Mouse (Mus musculus): ENCODE data around the gene Prpsap1. TPM values are rescaled to one million over a fixed set of nuclear protein-coding genes. Genes with fewer than 3 reads are reported as not detected.
"Not testable (repeated sequence)": the region's sequence is repeated elsewhere in the genome, so short reads cannot be mapped to it uniquely, and the experiment has no call there.

The Prpsap1 gene
- polyA plus RNA-seq, 1 experiment from 2014 or later = 217 TPM

DNA sequence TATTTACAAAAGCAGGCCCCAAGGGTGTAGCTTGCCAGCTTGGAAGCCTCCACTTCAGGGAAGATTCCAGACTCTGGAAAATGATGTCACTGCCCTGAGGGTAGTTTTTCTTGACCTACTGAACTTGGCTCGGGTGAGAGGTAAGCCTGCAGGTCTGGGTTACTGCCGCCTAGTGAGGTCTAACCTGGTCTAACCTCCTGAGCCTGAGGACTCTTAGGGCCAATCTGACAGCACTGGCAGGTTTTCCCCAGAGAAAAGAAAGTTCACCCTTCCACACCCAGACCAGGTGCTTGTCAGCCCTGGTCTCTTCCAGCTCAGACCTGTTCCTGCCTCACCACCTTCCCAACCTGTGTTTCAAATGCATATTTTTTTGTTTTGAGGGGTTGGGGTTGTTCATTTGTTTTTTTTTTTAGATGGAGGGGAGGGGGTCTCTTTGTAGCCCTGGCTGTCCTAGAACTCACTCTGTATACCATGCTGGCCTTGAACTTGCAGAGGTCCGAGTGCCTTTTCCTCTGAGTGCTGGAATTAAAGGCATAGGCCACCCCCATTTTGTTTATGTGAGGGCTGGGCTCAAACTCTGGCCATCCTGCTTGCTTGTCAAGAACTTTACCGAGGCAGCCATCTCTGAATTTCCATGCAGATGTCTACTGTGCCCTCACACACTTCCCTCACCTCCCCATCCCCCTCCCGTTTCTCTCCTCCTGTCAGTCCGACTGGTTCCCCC is 67.0 kb downstream of the Prpsap1 start:
- Histone ChIP-seq H3K36me3 (ENCODE audit: insufficient read depth, low read length) (no peaks in the 10 kb centered on the region), H3K9ac (replicated peaks; ENCODE audit: low read length) (no peak overlapping the region), H3K27ac (ENCODE audit: low read length) (no peak overlapping the region), H3K9me3 (ENCODE audit: low read length) (no peaks in the 10 kb centered on the region), H3K4me2 (replicated peaks; ENCODE audit: low read depth, low read length) (no peak overlapping the region), H3K4me1 (ENCODE audit: insufficient read depth, low read length) (peaks cover 25% of the 10 kb centered on the region), H3K27me3 (ENCODE audit: insufficient read depth, low read length) (no peaks in the 10 kb centered on the region), H3K4me3 (ENCODE audit: low read length) (no peak overlapping the region)
- 68% methylated on average over 6 of the region's 6 CpGs for WGBS
- no peak for ATAC-seq (ENCODE audit: low FRiP score, low TSS enrichment)

DNA sequence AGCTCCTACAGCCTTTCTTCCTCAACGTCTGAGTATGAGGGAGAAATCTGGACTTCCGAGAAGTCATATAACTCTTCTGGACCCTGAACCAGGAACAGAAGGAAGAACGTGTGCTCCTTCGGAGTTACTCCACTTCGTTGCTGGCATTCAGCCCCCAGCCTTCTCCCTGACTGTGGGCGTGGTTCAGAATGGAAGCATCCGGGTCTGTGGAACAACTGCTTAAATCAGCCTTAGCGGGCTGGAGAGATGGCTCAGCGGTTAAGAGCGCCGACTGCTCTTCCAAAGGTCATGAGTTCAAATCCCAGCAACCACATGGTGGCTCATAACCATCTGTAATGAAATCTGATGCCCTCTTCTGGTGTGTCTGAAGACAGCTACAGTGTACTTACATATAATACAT is 67.7 kb downstream of the Prpsap1 start:
- not testable (repeated sequence) for H3K27ac ChIP-seq (ENCODE audit: low read length); H3K4me2 ChIP-seq (replicated peaks; ENCODE audit: low read depth, low read length); H3K9me3 ChIP-seq (ENCODE audit: low read length); H3K36me3 ChIP-seq (ENCODE audit: insufficient read depth, low read length); H3K27me3 ChIP-seq (ENCODE audit: insufficient read depth, low read length); ATAC-seq (ENCODE audit: low FRiP score, low TSS enrichment); H3K4me3 ChIP-seq (ENCODE audit: low read length); H3K9ac ChIP-seq (replicated peaks; ENCODE audit: low read length)
- WGBS = 80% methylated on average over 11 of the region's 11 CpGs
- H3K4me1 ChIP-seq (ENCODE audit: insufficient read depth, low read length) = peaks cover 21% of the 10 kb centered on the region

DNA sequence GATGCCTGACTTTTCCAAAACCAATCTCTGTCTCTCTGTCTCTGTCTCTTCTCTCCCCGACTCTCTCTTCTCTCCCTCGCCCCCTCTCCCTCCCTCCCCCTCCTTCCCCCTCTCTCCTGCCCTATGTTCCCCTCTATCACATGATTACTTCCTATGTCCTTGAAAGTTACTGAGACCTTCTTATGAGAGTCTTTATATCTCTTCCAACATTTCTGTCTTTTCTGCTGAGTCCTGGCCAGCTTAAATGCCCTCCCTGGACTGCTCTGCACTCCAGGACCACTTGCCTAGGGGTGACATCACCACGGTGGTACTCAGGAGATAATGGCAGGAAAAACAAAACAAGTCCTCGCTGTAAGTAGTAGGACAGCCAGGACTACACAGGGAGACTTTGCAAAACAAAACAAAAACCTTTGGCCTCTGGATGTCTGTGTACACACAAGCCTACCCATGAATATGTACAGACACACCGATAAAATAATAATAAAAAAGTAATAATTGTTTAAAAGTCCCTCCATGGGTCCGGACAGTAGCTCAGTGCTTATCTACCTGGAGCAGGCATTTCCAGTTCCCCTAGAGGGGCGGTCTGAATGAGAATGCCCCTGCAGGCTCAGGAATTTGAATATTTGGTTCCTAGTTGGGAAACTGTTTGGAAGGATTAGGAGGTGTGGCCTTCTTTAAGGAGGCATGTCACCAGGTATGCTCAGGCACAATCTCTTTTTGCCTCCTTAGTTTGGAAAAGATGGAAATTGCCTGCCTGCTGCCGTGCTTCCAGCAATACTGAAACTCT is 69.2 kb downstream of the Prpsap1 start:
- Histone ChIP-seq H3K4me2 (replicated peaks; ENCODE audit: low read depth, low read length) (no peak overlapping the region), H3K27me3 (ENCODE audit: insufficient read depth, low read length) (no peaks in the 10 kb centered on the region), H3K4me3 (ENCODE audit: low read length) (no peak overlapping the region), H3K4me1 (ENCODE audit: insufficient read depth, low read length) (peaks cover 16% of the 10 kb centered on the region; the same call in 1 of the 2 replicates), H3K36me3 (ENCODE audit: insufficient read depth, low read length) (no peaks in the 10 kb centered on the region), H3K27ac (ENCODE audit: low read length) (no peak overlapping the region), H3K9me3 (ENCODE audit: low read length) (no peaks in the 10 kb centered on the region), H3K9ac (replicated peaks; ENCODE audit: low read length) (no peak overlapping the region)
- 56% methylated on average over 8 of the region's 8 CpGs for WGBS
- no peak for ATAC-seq (ENCODE audit: low FRiP score, low TSS enrichment)

DNA sequence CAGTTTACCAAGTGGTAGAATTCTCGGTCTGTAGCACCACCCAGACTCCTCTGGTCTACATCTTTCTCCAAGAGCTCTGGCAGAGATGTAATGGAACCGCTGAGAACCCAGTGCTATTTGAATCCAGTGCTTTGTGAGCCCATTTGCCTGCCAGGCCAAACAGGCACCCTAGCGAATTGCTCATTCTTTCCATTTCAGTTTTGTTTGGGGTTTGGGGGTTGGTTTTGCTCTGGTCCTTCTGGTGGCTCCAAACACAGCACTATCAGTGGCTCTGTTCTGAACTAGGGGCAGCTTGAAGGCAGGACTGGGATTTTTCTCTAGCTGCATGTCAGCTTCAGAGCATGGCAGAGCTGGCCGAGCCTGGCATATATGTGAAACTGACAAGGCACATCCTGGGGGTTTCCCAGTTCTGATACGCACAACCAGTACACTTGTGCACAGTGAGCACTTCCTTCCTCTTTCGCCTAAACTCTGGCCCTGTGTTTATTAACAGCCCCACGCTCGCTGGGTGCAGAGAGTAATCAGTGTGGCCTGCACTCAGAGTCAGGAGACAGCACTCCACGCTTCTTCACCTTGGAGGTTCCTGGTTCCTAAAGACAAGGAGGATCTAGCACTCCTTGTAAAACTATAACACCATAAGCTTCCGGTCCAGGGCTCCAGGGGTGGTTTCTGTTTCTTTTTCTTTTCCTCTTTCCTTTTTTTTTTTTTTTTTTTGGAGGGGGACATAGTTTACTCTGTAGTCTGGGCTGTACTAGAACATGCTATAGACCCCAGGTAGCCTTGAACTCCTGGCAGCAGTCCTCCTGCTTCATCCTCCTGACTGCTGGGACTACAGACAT is 70.0 kb downstream of the Prpsap1 start:
- H3K4me1 ChIP-seq (ENCODE audit: insufficient read depth, low read length) = peaks cover 9% of the 10 kb centered on the region; the same call in 1 of the 2 replicates
- H3K9ac ChIP-seq (replicated peaks; ENCODE audit: low read length) = no peak overlapping the region
- H3K9me3 ChIP-seq (ENCODE audit: low read length) = no peaks in the 10 kb centered on the region
- WGBS = 73% methylated on average over 10 of the region's 10 CpGs
- no peaks in the 10 kb centered on the region for H3K27me3 ChIP-seq (ENCODE audit: insufficient read depth, low read length)
- H3K27ac ChIP-seq (ENCODE audit: low read length) = no peak overlapping the region
- no peak overlapping the region for H3K4me3 ChIP-seq (ENCODE audit: low read length)
- no peaks in the 10 kb centered on the region for H3K36me3 ChIP-seq (ENCODE audit: insufficient read depth, low read length)
- H3K4me2 ChIP-seq (replicated peaks; ENCODE audit: low read depth, low read length) = no peak overlapping the region
- no peak for ATAC-seq (ENCODE audit: low FRiP score, low TSS enrichment)

DNA sequence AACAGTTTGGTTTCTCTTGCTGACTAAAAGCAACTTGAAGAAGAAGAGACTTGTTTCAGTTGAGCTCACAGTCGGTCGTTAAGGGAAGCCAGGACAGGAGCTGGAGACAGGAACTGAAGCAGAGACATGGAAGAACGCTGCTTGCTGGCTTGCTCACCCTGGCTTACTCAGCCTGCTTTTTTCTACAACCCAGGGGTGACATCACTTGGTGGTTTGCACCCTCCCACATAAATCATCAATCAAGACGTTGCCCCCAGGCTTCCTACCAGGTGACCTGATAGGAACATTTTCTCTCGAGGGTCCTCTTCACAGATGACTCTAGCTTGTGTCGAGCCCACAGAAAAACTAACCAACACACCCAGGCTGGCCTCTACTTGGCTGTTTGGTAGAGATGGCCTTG is 70.8 kb downstream of the Prpsap1 start:
- Histone ChIP-seq H3K9me3 (ENCODE audit: low read length) (no peaks in the 10 kb centered on the region), H3K4me3 (ENCODE audit: low read length) (no peak overlapping the region), H3K4me1 (ENCODE audit: insufficient read depth, low read length) (peaks cover 9% of the 10 kb centered on the region), H3K27me3 (ENCODE audit: insufficient read depth, low read length) (no peaks in the 10 kb centered on the region), H3K27ac (ENCODE audit: low read length) (no peak overlapping the region), H3K4me2 (replicated peaks; ENCODE audit: low read depth, low read length) (no peak overlapping the region), H3K36me3 (ENCODE audit: insufficient read depth, low read length) (no peaks in the 10 kb centered on the region), H3K9ac (replicated peaks; ENCODE audit: low read length) (no peak overlapping the region)
- WGBS = 73% methylated on average over 6 of the region's 6 CpGs
- no peak for ATAC-seq (ENCODE audit: low FRiP score, low TSS enrichment)

DNA sequence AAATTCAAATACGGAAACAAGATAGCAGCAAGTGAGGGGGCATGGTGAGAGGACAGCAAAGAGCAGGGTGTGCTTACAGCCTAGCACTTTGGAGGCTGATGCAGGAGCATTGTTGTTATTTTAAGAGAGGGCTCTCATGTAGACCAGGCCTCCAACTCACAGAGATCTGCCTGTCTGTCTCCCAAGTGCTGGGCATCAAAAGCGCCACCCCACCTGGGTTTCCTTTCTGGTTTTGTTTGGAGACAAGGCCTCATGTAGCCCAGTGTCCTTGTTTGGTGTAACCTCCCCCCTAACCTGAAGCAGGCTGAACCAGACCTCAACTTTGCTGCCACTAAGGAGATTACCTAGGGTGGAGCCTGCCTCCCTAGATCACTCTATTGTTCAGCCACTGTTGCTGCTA is 71.4 kb downstream of the Prpsap1 start:
- 88% methylated on average over 2 of the region's 2 CpGs for WGBS
- Histone ChIP-seq H3K36me3 (ENCODE audit: insufficient read depth, low read length) (no peaks in the 10 kb centered on the region), H3K4me2 (replicated peaks; ENCODE audit: low read depth, low read length) (no peak overlapping the region), H3K4me3 (ENCODE audit: low read length) (no peak overlapping the region), H3K9ac (replicated peaks; ENCODE audit: low read length) (no peak overlapping the region), H3K27me3 (ENCODE audit: insufficient read depth, low read length) (no peaks in the 10 kb centered on the region), H3K27ac (ENCODE audit: low read length) (no peak overlapping the region), H3K9me3 (ENCODE audit: low read length) (no peaks in the 10 kb centered on the region), H3K4me1 (ENCODE audit: insufficient read depth, low read length) (peaks cover 13% of the 10 kb centered on the region)
- ATAC-seq (ENCODE audit: low FRiP score, low TSS enrichment) = no peak

DNA sequence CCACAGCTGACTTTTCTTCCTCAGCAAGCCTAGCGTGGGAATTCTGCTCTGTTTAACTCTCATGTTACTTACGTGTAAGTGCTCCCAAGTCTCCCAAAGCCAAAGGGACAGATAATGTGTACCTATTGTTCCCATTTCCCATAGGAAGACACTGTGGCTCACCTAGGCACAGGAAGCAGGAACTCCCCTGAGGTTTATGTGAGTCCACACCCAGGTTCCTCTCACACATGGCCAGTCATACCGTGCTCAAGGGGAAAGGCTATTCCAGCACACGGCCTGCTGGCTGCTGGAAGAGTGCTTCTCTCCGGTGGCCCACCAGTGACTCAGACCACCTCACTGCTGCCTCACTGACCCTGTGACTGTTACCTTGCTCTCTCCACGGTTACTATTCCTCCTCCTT is 72.9 kb downstream of the Prpsap1 start:
- no peaks in the 10 kb centered on the region for H3K27me3 ChIP-seq (ENCODE audit: insufficient read depth, low read length)
- peaks cover 13% of the 10 kb centered on the region for H3K4me1 ChIP-seq (ENCODE audit: insufficient read depth, low read length)
- no peaks in the 10 kb centered on the region for H3K36me3 ChIP-seq (ENCODE audit: insufficient read depth, low read length)
- no peaks in the 10 kb centered on the region for H3K9me3 ChIP-seq (ENCODE audit: low read length)
- H3K4me3 ChIP-seq (ENCODE audit: low read length) = no peak overlapping the region
- H3K9ac ChIP-seq (replicated peaks; ENCODE audit: low read length) = no peak overlapping the region
- no peak for ATAC-seq (ENCODE audit: low FRiP score, low TSS enrichment)
- WGBS = 59% methylated on average over 6 of the region's 6 CpGs
- no peak overlapping the region for H3K27ac ChIP-seq (ENCODE audit: low read length)
- no peak overlapping the region for H3K4me2 ChIP-seq (replicated peaks; ENCODE audit: low read depth, low read length)

Other genes starting within 250 kb of the Prpsap1 start
- gene Srp68, start 220.0 kb downstream of the Prpsap1 start, polyA plus RNA-seq (2015; fragmentation: Nextera tagmentation; extraction: Ambion mirVana) = 95.9 and 96.7 TPM in 2 replicates
- gene Galr2, start 213.3 kb downstream of the Prpsap1 start, polyA plus RNA-seq (2015; fragmentation: Nextera tagmentation; extraction: Ambion mirVana) = 0.14 and 0.19 TPM in 2 replicates
- gene Exoc7, start 187.0 kb downstream of the Prpsap1 start, polyA plus RNA-seq (2015; fragmentation: Nextera tagmentation; extraction: Ambion mirVana) = 71.5 and 72.5 TPM in 2 replicates
- gene Foxj1, start 158.8 kb downstream of the Prpsap1 start, polyA plus RNA-seq (2015; fragmentation: Nextera tagmentation; extraction: Ambion mirVana) = 2.7 and 3.5 TPM in 2 replicates
- gene Rnf157, start 81.2 kb downstream of the Prpsap1 start, polyA plus RNA-seq (2015; fragmentation: Nextera tagmentation; extraction: Ambion mirVana) = 6.1 and 6.8 TPM in 2 replicates
- 51.2 and 51.4 TPM in 2 replicates for gene Ubald2, start 60.1 kb downstream of the Prpsap1 start, polyA plus RNA-seq (2015; fragmentation: Nextera tagmentation; extraction: Ambion mirVana)
- gene Qrich2, start 28.0 kb downstream of the Prpsap1 start, polyA plus RNA-seq (2015; fragmentation: Nextera tagmentation; extraction: Ambion mirVana) = 0.15 and 0.32 TPM in 2 replicates
- gene Sphk1, start 36.7 kb upstream of the Prpsap1 start, polyA plus RNA-seq (2015; fragmentation: Nextera tagmentation; extraction: Ambion mirVana) = 5.8 and 5.9 TPM in 2 replicates
- 5.8 and 6.4 TPM in 2 replicates for gene Ube2o, start 87.2 kb upstream of the Prpsap1 start, polyA plus RNA-seq (2015; fragmentation: Nextera tagmentation; extraction: Ambion mirVana)
- not detected in 2 replicates for gene Aanat, start 92.2 kb upstream of the Prpsap1 start, polyA plus RNA-seq (2015; fragmentation: Nextera tagmentation; extraction: Ambion mirVana)
- 11.4 and 12.8 TPM in 2 replicates for gene Rhbdf2, start 132.8 kb upstream of the Prpsap1 start, polyA plus RNA-seq (2015; fragmentation: Nextera tagmentation; extraction: Ambion mirVana)
- gene Prcd, start 159.3 kb upstream of the Prpsap1 start, polyA plus RNA-seq (2015; fragmentation: Nextera tagmentation; extraction: Ambion mirVana) = 1.3 and 1.5 TPM in 2 replicates
- gene Cygb, start 160.1 kb upstream of the Prpsap1 start, polyA plus RNA-seq (2015; fragmentation: Nextera tagmentation; extraction: Ambion mirVana) = 17.0 and 17.5 TPM in 2 replicates

All from kidney, embryonic 16.5 days (tissue).